Mouse (Mus musculus) forebrain, embryonic 11.5 days (tissue): ENCODE data around the gene Mgat4a. TPM values are rescaled to one million over a fixed set of nuclear protein-coding genes. Genes with fewer than 3 reads are reported as not detected.
"Not testable (repeated sequence)": the region's sequence is repeated elsewhere in the genome, so short reads cannot be mapped to it uniquely, and the experiment has no call there.

Experiments
- ATAC-seq: fragments of 200-750 bp; cut with Nextera tagmentation; replicated peaks from 2 replicates; pipeline ENCODE4 v1.8.0; 2017; ENCODE audit warnings: moderate TSS enrichment; ENCODE audit not compliant: low FRiP score
- DNase-seq: peaks from one replicate; pipeline ENCODE4 v3.0.0-alpha.2; 2017; ENCODE audit warnings: low spot score
- H3K27ac ChIP-seq: fragments of 300-500 bp; sonication (generic); 2 replicates; pipeline ENCODE4 v1.5.1; 2014; ENCODE audit warnings: low read depth, low read length
- H3K27me3 ChIP-seq: fragments of 300-500 bp; sonication (generic); 2 replicates; pipeline ENCODE4 v1.6.1; 2014; ENCODE audit warnings: mild to moderate bottlenecking, low read length, mixed read lengths; ENCODE audit not compliant: control insufficient read depth, insufficient read depth
- H3K36me3 ChIP-seq: fragments of 300-500 bp; sonication (generic); 2 replicates; pipeline ENCODE4 v1.6.1; 2014; ENCODE audit warnings: mild to moderate bottlenecking, low read length, moderate library complexity, mixed read lengths; ENCODE audit not compliant: control insufficient read depth, insufficient read depth
- H3K4me1 ChIP-seq: fragments of 300-500 bp; sonication (generic); replicated peaks from 2 replicates; pipeline ENCODE4 v1.6.1; 2014; ENCODE audit warnings: low read length, mixed read lengths; ENCODE audit not compliant: control insufficient read depth, insufficient read depth
- H3K4me2 ChIP-seq: fragments of 300-500 bp; sonication (generic); 2 replicates; pipeline ENCODE4 v1.6.1; 2014; ENCODE audit warnings: low read depth, mild to moderate bottlenecking, low read length, moderate library complexity, mixed read lengths; ENCODE audit not compliant: severe bottlenecking
- H3K4me3 ChIP-seq: fragments of 300-500 bp; sonication (generic); 2 replicates; pipeline ENCODE4 v1.5.1; 2014; ENCODE audit warnings: low read depth, low read length
- H3K9ac ChIP-seq: fragments of 300-500 bp; sonication (generic); 2 replicates; pipeline ENCODE4 v1.6.1; 2014; ENCODE audit warnings: low read length
- H3K9me3 ChIP-seq: fragments of 300-500 bp; sonication (generic); 2 replicates; pipeline ENCODE4 v1.6.1; 2016; ENCODE audit warnings: low read length, mixed read lengths; ENCODE audit not compliant: control insufficient read depth
- WGBS: fragments of 180-500 bp; shearing (Covaris S2); extraction: QIAGEN DNeasy Blood & Tissue Kit; methylation state at CpG from one replicate; pipeline ENCODE4 v1.1.7; 2014; 5-methylcytosine and 5-hydroxymethylcytosine counted together
- polyA plus RNA-seq: library from polyadenylated mRNA; unstranded; fragments of >200 nt; fragmentation: Nextera tagmentation; extraction: Ambion mirVana; gene quantifications from 2 replicates; pipeline ENCODE4 v1.2.1, GENCODE M21; 2014

Gene Mgat4a
- polyA plus RNA-seq, 1 experiment from 2014 or later, result 3.2 TPM

GRCm38 (mm10) chr1:37524122-37524521 lies 16.7 kb downstream of the Mgat4a start:
- not testable (repeated sequence) for DNase-seq, H3K27me3 ChIP-seq, H3K4me2 ChIP-seq, ATAC-seq, H3K27ac ChIP-seq, H3K9ac ChIP-seq, H3K36me3 ChIP-seq, H3K9me3 ChIP-seq, H3K4me3 ChIP-seq, H3K4me1 ChIP-seq
- 87% methylated on average over 4 of the region's 4 CpGs for WGBS

- not testable (repeated sequence) for H3K9ac ChIP-seq, H3K27me3 ChIP-seq, H3K36me3 ChIP-seq, H3K4me2 ChIP-seq, H3K27ac ChIP-seq, H3K9me3 ChIP-seq, DNase-seq, H3K4me1 ChIP-seq, ATAC-seq, H3K4me3 ChIP-seq
- WGBS, result 95% methylated on average over 3 of the region's 3 CpGs
Measured at GRCm38 (mm10) chr1:37523548-37523947, 17.3 kb downstream of the Mgat4a start.

GRCm38 (mm10) chr1:37522101-37522500 lies 18.7 kb downstream of the Mgat4a start:
- Histone ChIP-seq H3K4me2 (no peak overlapping the region), H3K9ac (no peak overlapping the region), H3K9me3 (no peaks in the 10 kb centered on the region), H3K27ac (no peak overlapping the region), H3K4me1 (no peaks in the 10 kb centered on the region), H3K36me3 (no peaks in the 10 kb centered on the region), H3K4me3 (no peak overlapping the region), H3K27me3 (no peaks in the 10 kb centered on the region)
- ATAC-seq, result no peak
- WGBS, result 91% methylated on average over 5 of the region's 5 CpGs
- DNase-seq, result no peak

DNA sequence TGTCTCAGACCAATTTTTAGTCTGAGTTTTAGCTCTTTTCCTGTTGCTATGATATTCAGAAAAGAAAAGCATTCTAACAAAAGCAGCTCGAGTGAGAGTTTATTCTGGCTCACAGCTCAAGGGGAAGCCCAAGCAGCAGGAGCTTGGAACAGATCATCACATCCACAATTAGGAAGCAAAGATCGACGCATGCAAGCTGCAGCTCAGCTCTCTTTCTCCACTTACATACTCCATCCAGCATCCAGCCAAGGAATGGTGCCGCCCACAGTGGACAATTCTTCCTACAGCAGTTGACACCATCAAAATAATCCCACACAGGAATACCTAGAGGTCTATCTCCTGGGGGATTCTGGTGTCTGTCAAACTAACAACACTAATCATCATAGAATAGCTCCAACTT lies 22.0 kb downstream of the Mgat4a start:
- H3K27me3 ChIP-seq, result no peaks in the 10 kb centered on the region
- 86% methylated on average over 4 of the region's 4 CpGs for WGBS
- H3K9ac ChIP-seq, result no peak overlapping the region
- no peak for DNase-seq
- H3K4me1 ChIP-seq, result no peaks in the 10 kb centered on the region
- ATAC-seq, result no peak
- no peaks in the 10 kb centered on the region for H3K36me3 ChIP-seq
- H3K27ac ChIP-seq, result no peak overlapping the region
- H3K9me3 ChIP-seq, result no peaks in the 10 kb centered on the region
- no peak overlapping the region for H3K4me3 ChIP-seq
- H3K4me2 ChIP-seq, result no peak overlapping the region

DNA sequence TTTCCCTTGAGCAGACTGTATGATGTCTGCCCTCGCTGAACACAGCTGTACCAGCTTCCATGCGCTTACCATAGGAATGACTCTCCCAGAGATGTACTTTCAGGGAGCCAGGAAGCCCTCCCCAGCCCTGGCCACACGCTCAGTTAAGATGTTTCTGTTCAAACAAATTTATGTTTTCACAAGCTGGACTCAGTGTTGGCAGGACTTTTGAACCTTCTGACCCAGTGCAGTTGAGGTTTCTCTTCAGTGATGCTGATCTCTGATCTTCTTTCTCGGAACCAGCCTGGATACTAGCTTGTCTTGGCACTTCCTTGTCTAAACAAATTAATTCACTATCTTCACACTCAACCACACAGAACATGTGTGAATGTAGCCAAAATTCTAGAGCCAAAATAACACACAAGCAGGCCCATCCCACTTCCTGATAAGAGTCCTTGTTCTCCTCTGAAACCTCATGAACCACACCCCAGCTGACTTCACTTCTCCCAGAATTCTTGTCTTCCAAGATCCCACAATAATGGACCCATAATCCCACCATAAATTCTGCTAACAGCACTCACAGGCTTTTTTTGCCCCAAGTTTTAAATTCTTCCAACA lies 22.6 kb downstream of the Mgat4a start:
- Histone ChIP-seq H3K9me3 (no peaks in the 10 kb centered on the region), H3K4me2 (no peak overlapping the region), H3K27ac (no peak overlapping the region), H3K4me3 (no peak overlapping the region), H3K9ac (no peak overlapping the region), H3K4me1 (no peaks in the 10 kb centered on the region), H3K36me3 (no peaks in the 10 kb centered on the region), H3K27me3 (no peaks in the 10 kb centered on the region)
- no peak for ATAC-seq
- DNase-seq, result no peak
- 90% methylated on average over 4 of the region's 4 CpGs for WGBS

GRCm38 (mm10) chr1:37512961-37513431 lies 27.8 kb downstream of the Mgat4a start:
- ATAC-seq (no peak), DNase-seq (no peak)
- peaks cover 6% of the 10 kb centered on the region; the same call in 1 of the 2 replicates for H3K4me1 ChIP-seq
- H3K27ac ChIP-seq, result no peak overlapping the region
- no peaks in the 10 kb centered on the region for H3K36me3 ChIP-seq
- H3K4me2 ChIP-seq, result no peak overlapping the region
- no peaks in the 10 kb centered on the region for H3K9me3 ChIP-seq
- H3K9ac ChIP-seq, result no peak overlapping the region
- no peaks in the 10 kb centered on the region for H3K27me3 ChIP-seq
- H3K4me3 ChIP-seq, result no peak overlapping the region
- 89% methylated on average over 2 of the region's 2 CpGs for WGBS

- no peak overlapping the region for H3K27ac ChIP-seq
- no peak for DNase-seq
Measured at GRCm38 (mm10) chr1:37512109-37512640, 28.6 kb downstream of the Mgat4a start.

DNA sequence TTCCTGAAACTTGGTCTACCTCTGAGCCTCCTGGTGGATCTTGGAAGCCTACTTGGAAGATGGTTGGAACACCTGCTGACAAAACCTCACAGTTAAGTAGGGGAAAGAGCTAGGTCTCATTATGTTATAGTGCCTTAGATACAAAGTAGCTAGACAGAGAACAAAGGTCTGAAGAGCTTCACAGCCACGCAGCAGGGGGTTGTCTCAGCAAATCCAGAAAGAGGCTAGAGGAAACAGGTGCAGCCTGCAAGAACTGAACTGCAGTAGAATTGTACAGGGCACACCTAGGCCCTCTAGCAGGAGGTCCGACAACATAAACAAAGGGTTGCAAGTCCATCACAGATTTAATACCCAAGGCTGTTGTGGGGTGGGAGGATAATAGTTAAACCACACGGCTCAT lies 30.6 kb downstream of the Mgat4a start:
- Histone ChIP-seq H3K36me3 (no peaks in the 10 kb centered on the region), H3K4me3 (no peak overlapping the region), H3K27ac (no peak overlapping the region), H3K4me1 (peaks cover 6% of the 10 kb centered on the region; the same call in 1 of the 2 replicates), H3K9ac (no peak overlapping the region), H3K4me2 (no peak overlapping the region), H3K9me3 (no peaks in the 10 kb centered on the region; the same call in 1 of the 2 replicates), H3K27me3 (no peaks in the 10 kb centered on the region)
- no peak for ATAC-seq
- DNase-seq, result no peak
- WGBS, result 82% methylated on average over 3 of the region's 3 CpGs

More at GRCm38 (mm10) chr1:37512109-37512640, 28.6 kb downstream of the Mgat4a start:
- WGBS, result 59% methylated on average over 5 of the region's 5 CpGs
- H3K9ac ChIP-seq, result no peak overlapping the region
- H3K4me2 ChIP-seq, result no peak overlapping the region
- H3K27me3 ChIP-seq, result no peaks in the 10 kb centered on the region
- H3K4me1 ChIP-seq, result peaks cover 6% of the 10 kb centered on the region; the same call in 1 of the 2 replicates
- H3K36me3 ChIP-seq, result no peaks in the 10 kb centered on the region
- H3K9me3 ChIP-seq, result no peaks in the 10 kb centered on the region
- ATAC-seq, result no peak
- no peak overlapping the region for H3K4me3 ChIP-seq

DNA sequence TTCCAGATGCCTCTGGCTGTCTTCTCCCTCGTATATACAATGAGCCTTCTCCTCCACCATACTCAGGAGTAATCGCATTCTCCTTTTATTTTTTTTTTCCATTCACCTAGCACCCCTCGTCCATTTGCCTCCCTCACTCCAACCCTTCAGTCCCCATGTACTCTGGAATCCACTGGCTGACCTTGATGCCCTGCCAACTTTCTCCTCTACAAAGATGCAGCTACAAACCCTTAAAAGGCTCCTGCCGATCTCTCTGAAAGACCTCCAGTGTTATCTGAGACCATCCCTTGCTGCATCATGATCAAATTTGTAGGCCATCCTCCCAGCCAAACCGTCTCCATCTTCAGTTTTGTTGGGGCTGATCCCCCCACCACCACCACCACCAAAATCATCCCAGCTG lies 31.4 kb downstream of the Mgat4a start:
- whole genome bisulfite sequencing, result 86% methylated on average over 5 of the region's 5 CpGs
- H3K9ac ChIP-seq, result no peak overlapping the region
- H3K9me3 ChIP-seq, result no peaks in the 10 kb centered on the region; the same call in 1 of the 2 replicates
- no peak for DNase-seq
- no peak overlapping the region for H3K4me2 ChIP-seq
- peaks cover 6% of the 10 kb centered on the region; the same call in 1 of the 2 replicates for H3K4me1 ChIP-seq
- no peaks in the 10 kb centered on the region for H3K36me3 ChIP-seq
- H3K27ac ChIP-seq, result no peak overlapping the region
- H3K27me3 ChIP-seq, result no peaks in the 10 kb centered on the region
- H3K4me3 ChIP-seq, result no peak overlapping the region
- no peak for ATAC-seq
